Mouse (Mus musculus): Measurements from ENCODE around the gene Pick1. TPM values are rescaled to one million over a fixed set of nuclear protein-coding genes. Genes with fewer than 3 reads are reported as not detected.
A peak's percentile ranks its signal among the peaks of the same experiment; 100 is the strongest.

Gene Pick1
- polyA plus RNA-seq, 1 experiment from 2014 or later = 25.8 TPM

- no peaks in the 10 kb centered on the region for H3K9me3 ChIP-seq (ENCODE audit: control insufficient read depth, low read length)
- no peak for ATAC-seq (ENCODE audit: low FRiP score, low TSS enrichment)
- peaks cover 6% of the 10 kb centered on the region for H3K27me3 ChIP-seq (ENCODE audit: control insufficient read depth, insufficient read depth, low read length)
- H3K27ac ChIP-seq (ENCODE audit: low read depth, low read length) = no peak overlapping the region
- H3K4me2 ChIP-seq (replicated peaks; ENCODE audit: low read depth, low read length) = peak overlapping the region; percentile 74
- H3K4me3 ChIP-seq (ENCODE audit: low read length) = peak overlapping the region; percentile 29; the same call in 1 of the 2 replicates
- WGBS = 13% methylated on average over 17 of the region's 17 CpGs
- H3K4me1 ChIP-seq (ENCODE audit: control insufficient read depth, insufficient read depth, low read length) = peaks cover 6% of the 10 kb centered on the region
- no peaks in the 10 kb centered on the region for H3K36me3 ChIP-seq (ENCODE audit: control insufficient read depth, insufficient read depth, low read length)
- H3K9ac ChIP-seq (ENCODE audit: low read depth, low read length) = 0 out of 2 replicates have a peak overlapping the region, but pooled peaks have one; percentile 45
Measured at GRCm38 (mm10) chr15:79271124-79271746, 42.3 kb downstream of the Pick1 start.

DNA sequence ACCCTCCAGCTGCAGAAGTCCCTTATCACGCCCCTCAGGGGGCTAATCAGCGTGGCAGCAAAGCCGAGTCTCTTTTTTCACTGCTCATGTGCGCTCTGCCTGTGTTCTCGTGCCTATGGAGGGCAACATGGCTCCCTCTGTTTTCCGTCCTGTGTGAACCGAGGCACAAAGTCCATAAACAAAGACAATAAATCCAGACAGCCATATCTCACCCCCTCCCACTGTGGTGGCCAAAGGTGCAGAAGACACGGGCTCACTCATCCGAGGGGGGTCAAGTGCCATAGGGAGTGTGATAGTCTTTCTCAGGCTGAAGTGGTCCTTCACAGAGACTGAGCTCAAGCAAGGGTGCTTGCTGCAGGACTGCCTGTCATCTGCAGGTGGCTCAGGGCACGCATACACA lies 44.0 kb downstream of the Pick1 start:
- H3K4me1 ChIP-seq (ENCODE audit: control insufficient read depth, insufficient read depth, low read length) = peaks cover 6% of the 10 kb centered on the region
- ATAC-seq (ENCODE audit: low FRiP score, low TSS enrichment) = peak; percentile 21; the same call in 1 of the 2 replicates

GRCm38 (mm10) chr15:79277728-79278127 lies 48.8 kb downstream of the Pick1 start:
- no peaks in the 10 kb centered on the region for H3K36me3 ChIP-seq (ENCODE audit: control insufficient read depth, insufficient read depth, low read length)
- H3K4me2 ChIP-seq (replicated peaks; ENCODE audit: low read depth, low read length) = no peak overlapping the region
- H3K9me3 ChIP-seq (ENCODE audit: control insufficient read depth, low read length) = no peaks in the 10 kb centered on the region
- H3K4me3 ChIP-seq (ENCODE audit: low read length) = no peak overlapping the region
- WGBS = 54% methylated on average over 10 of the region's 10 CpGs
- ATAC-seq (ENCODE audit: low FRiP score, low TSS enrichment) = no peak
- no peak overlapping the region for H3K27ac ChIP-seq (ENCODE audit: low read depth, low read length)
- no peaks in the 10 kb centered on the region for H3K4me1 ChIP-seq (ENCODE audit: control insufficient read depth, insufficient read depth, low read length)
- no peaks in the 10 kb centered on the region for H3K27me3 ChIP-seq (ENCODE audit: control insufficient read depth, insufficient read depth, low read length)
- H3K9ac ChIP-seq (ENCODE audit: low read depth, low read length) = no peak overlapping the region

More for the DNA sequence above, 44.0 kb downstream of the Pick1 start:
- Histone ChIP-seq H3K27me3 (ENCODE audit: control insufficient read depth, insufficient read depth, low read length) (peaks cover 6% of the 10 kb centered on the region; the same call in 1 of the 2 replicates), H3K36me3 (ENCODE audit: control insufficient read depth, insufficient read depth, low read length) (no peaks in the 10 kb centered on the region), H3K27ac (ENCODE audit: low read depth, low read length) (no peak overlapping the region), H3K4me2 (replicated peaks; ENCODE audit: low read depth, low read length) (no peak overlapping the region), H3K4me3 (ENCODE audit: low read length) (no peak overlapping the region), H3K9me3 (ENCODE audit: control insufficient read depth, low read length) (no peaks in the 10 kb centered on the region), H3K9ac (ENCODE audit: low read depth, low read length) (no peak overlapping the region)
- 40% methylated on average over 10 of the region's 10 CpGs for WGBS

- Histone ChIP-seq H3K27ac (ENCODE audit: low read depth, low read length) (no peak overlapping the region), H3K9ac (ENCODE audit: low read depth, low read length) (no peak overlapping the region), H3K9me3 (ENCODE audit: control insufficient read depth, low read length) (no peaks in the 10 kb centered on the region), H3K4me1 (ENCODE audit: control insufficient read depth, insufficient read depth, low read length) (0 out of 2 replicates have a peak, but pooled peaks cover 4% of the 10 kb centered on the region), H3K4me3 (ENCODE audit: low read length) (no peak overlapping the region), H3K4me2 (replicated peaks; ENCODE audit: low read depth, low read length) (no peak overlapping the region), H3K36me3 (ENCODE audit: control insufficient read depth, insufficient read depth, low read length) (no peaks in the 10 kb centered on the region), H3K27me3 (ENCODE audit: control insufficient read depth, insufficient read depth, low read length) (no peaks in the 10 kb centered on the region)
- no peak for ATAC-seq (ENCODE audit: low FRiP score, low TSS enrichment)
- 29% methylated on average over 6 of the region's 6 CpGs for WGBS
Measured at GRCm38 (mm10) chr15:79280209-79280608, 51.2 kb downstream of the Pick1 start.

DNA sequence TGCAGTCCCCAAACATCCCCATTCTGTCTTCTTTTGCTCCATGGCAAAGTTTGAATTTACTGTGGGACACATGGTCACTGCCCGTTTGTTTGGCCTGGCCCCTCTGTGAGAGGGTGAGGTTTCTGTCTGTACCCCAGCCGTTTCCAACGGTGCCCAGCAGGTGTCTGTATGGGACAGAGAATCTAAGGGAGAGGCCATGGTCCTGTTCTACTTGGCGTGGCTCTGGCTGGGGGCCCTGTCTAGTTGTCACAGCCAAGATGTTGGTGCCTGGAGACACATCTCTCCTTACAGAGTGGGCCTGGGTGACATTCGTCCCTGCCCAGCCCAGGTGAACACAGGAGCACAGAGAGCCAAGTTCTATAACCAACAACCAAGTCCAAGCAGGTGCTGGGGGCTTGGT lies 51.9 kb downstream of the Pick1 start:
- no peak overlapping the region for H3K27ac ChIP-seq (ENCODE audit: low read depth, low read length)
- H3K9ac ChIP-seq (ENCODE audit: low read depth, low read length) = no peak overlapping the region
- H3K4me3 ChIP-seq (ENCODE audit: low read length) = no peak overlapping the region
- 56% methylated on average over 5 of the region's 5 CpGs for WGBS
- no peaks in the 10 kb centered on the region for H3K27me3 ChIP-seq (ENCODE audit: control insufficient read depth, insufficient read depth, low read length)
- H3K4me1 ChIP-seq (ENCODE audit: control insufficient read depth, insufficient read depth, low read length) = 0 out of 2 replicates have a peak, but pooled peaks cover 9% of the 10 kb centered on the region
- H3K9me3 ChIP-seq (ENCODE audit: control insufficient read depth, low read length) = no peaks in the 10 kb centered on the region
- H3K36me3 ChIP-seq (ENCODE audit: control insufficient read depth, insufficient read depth, low read length) = no peaks in the 10 kb centered on the region
- ATAC-seq (ENCODE audit: low FRiP score, low TSS enrichment) = no peak
- H3K4me2 ChIP-seq (replicated peaks; ENCODE audit: low read depth, low read length) = no peak overlapping the region

DNA sequence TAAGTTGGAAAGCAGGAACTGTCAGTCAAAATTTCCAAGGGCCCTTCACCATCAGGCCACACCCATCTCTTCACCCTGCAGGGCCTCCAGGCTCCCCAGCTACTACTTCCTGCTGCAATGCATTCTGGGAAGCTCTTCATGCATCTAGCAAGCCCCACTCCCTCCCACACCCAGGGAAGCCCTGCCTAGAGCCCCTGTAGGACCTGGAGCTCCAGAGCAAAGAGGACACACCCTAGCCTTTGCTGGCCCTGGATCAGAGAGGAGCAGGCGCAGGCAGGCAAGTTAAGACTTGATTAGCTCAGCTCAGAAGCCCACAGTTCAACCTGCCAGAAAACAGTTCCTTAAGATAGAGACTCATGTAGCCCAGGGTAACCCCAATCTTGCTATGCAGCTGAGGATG lies 52.4 kb downstream of the Pick1 start:
- WGBS = 67% methylated on average over 1 of the region's 1 CpGs
- Histone ChIP-seq H3K4me1 (ENCODE audit: control insufficient read depth, insufficient read depth, low read length) (0 out of 2 replicates have a peak, but pooled peaks cover 9% of the 10 kb centered on the region), H3K36me3 (ENCODE audit: control insufficient read depth, insufficient read depth, low read length) (peaks cover under 1% of the 10 kb centered on the region; the same call in 1 of the 2 replicates), H3K9me3 (ENCODE audit: control insufficient read depth, low read length) (no peaks in the 10 kb centered on the region), H3K4me2 (replicated peaks; ENCODE audit: low read depth, low read length) (no peak overlapping the region), H3K9ac (ENCODE audit: low read depth, low read length) (no peak overlapping the region), H3K4me3 (ENCODE audit: low read length) (no peak overlapping the region), H3K27me3 (ENCODE audit: control insufficient read depth, insufficient read depth, low read length) (no peaks in the 10 kb centered on the region), H3K27ac (ENCODE audit: low read depth, low read length) (no peak overlapping the region)
- no peak for ATAC-seq (ENCODE audit: low FRiP score, low TSS enrichment)

DNA sequence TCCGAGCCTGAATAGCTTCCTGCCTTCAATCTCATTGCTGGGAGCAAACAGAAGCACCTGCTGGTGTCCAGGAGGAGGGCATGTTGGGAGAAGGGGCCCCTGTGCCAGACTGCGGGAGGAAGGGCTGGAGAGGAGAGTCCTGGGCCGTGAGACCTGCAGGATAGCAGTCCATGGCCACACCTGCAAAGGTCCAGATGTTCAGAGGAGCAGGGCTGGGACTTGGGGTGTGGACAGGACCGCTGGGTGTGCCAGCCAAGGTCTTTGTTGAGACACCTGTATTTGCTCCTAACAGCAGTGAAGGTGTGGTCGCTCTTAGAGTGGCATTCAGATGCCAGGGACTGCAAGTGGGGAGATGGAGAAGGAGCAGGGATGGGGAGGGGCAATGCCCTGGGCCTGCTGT lies 53.5 kb downstream of the Pick1 start:
- H3K36me3 ChIP-seq (ENCODE audit: control insufficient read depth, insufficient read depth, low read length) = peaks cover 4% of the 10 kb centered on the region; the same call in 1 of the 2 replicates
- no peaks in the 10 kb centered on the region for H3K9me3 ChIP-seq (ENCODE audit: control insufficient read depth, low read length)
- H3K4me1 ChIP-seq (ENCODE audit: control insufficient read depth, insufficient read depth, low read length) = 0 out of 2 replicates have a peak, but pooled peaks cover 9% of the 10 kb centered on the region
- H3K4me3 ChIP-seq (ENCODE audit: low read length) = no peak overlapping the region
- H3K27me3 ChIP-seq (ENCODE audit: control insufficient read depth, insufficient read depth, low read length) = no peaks in the 10 kb centered on the region
- WGBS = 79% methylated on average over 5 of the region's 5 CpGs
- H3K27ac ChIP-seq (ENCODE audit: low read depth, low read length) = no peak overlapping the region
- ATAC-seq (ENCODE audit: low FRiP score, low TSS enrichment) = no peak
- no peak overlapping the region for H3K4me2 ChIP-seq (replicated peaks; ENCODE audit: low read depth, low read length)
- H3K9ac ChIP-seq (ENCODE audit: low read depth, low read length) = no peak overlapping the region

GRCm38 (mm10) chr15:79283371-79283770 lies 54.4 kb downstream of the Pick1 start:
- Histone ChIP-seq H3K4me3 (ENCODE audit: low read length) (no peak overlapping the region), H3K36me3 (ENCODE audit: control insufficient read depth, insufficient read depth, low read length) (peaks cover 4% of the 10 kb centered on the region; the same call in 1 of the 2 replicates), H3K27ac (ENCODE audit: low read depth, low read length) (no peak overlapping the region), H3K4me1 (ENCODE audit: control insufficient read depth, insufficient read depth, low read length) (0 out of 2 replicates have a peak, but pooled peaks cover 9% of the 10 kb centered on the region), H3K9me3 (ENCODE audit: control insufficient read depth, low read length) (no peaks in the 10 kb centered on the region), H3K27me3 (ENCODE audit: control insufficient read depth, insufficient read depth, low read length) (no peaks in the 10 kb centered on the region), H3K9ac (ENCODE audit: low read depth, low read length) (no peak overlapping the region), H3K4me2 (replicated peaks; ENCODE audit: low read depth, low read length) (no peak overlapping the region)
- ATAC-seq (ENCODE audit: low FRiP score, low TSS enrichment) = no peak
- WGBS = 80% methylated on average over 4 of the region's 4 CpGs

- Histone ChIP-seq H3K9ac (ENCODE audit: low read depth, low read length) (no peak within 1 kb of the TSS; the same call in 1 of the 2 replicates), H3K4me1 (ENCODE audit: control insufficient read depth, insufficient read depth, low read length) (0 out of 2 replicates have a peak, but pooled peaks cover 9% of the 10 kb centered on the region), H3K9me3 (ENCODE audit: control insufficient read depth, low read length) (no peaks in the 10 kb centered on the region), H3K27me3 (ENCODE audit: control insufficient read depth, insufficient read depth, low read length) (no peaks in the 10 kb centered on the region), H3K4me3 (ENCODE audit: low read length) (no peak within 1 kb of the TSS), H3K27ac (ENCODE audit: low read depth, low read length) (no peak within 1 kb of the TSS), H3K4me2 (replicated peaks; ENCODE audit: low read depth, low read length) (no peak within 1 kb of the TSS), H3K36me3 (ENCODE audit: control insufficient read depth, insufficient read depth, low read length) (peaks cover 9% of the 10 kb centered on the region)
- ATAC-seq (ENCODE audit: low FRiP score, low TSS enrichment) = peak; percentile 80
- WGBS = 45% methylated on average over 10 of the region's 10 CpGs
Measured at GRCm38 (mm10) chr15:79285399-79285798, 56.4 kb downstream of the Pick1 start, which contains the start of gene Baiap2l2. TSS of gene Baiap2l2 (minus strand) at chr15:79285537.
